Mouse (Mus musculus) embryonic fibroblast, embryonic 13.5 days (primary cell): ENCODE results near the gene Rad54l2.

Experiments
- CTCF ChIP-seq: IDR thresholded peaks from 2 replicates; pipeline ENCODE4 v1.5.1; 2011; ENCODE audit warnings: mild to moderate bottlenecking, control low read depth, low read length, moderate library complexity, borderline replicate concordance; ENCODE audit not compliant: insufficient read depth
- POLR2A ChIP-seq: IDR thresholded peaks from 2 replicates; pipeline ENCODE4 v1.6.1; 2011; ENCODE audit warnings: low read depth, mild to moderate bottlenecking, control low read depth, low read length, moderate library complexity

- TF ChIP-seq CTCF (no peak), POLR2A (no peak)
Measured at GRCm38 (mm10) chr9:106778319-106778718, 10.7 kb downstream of the Rad54l2 start.
